Mouse (Mus musculus) spleen, adult 2 months (tissue): Measurements from ENCODE around the gene Mea1. TPM values are rescaled to one million over a fixed set of nuclear protein-coding genes. Genes with fewer than 3 reads are reported as not detected.

Experiments
- DNase-seq, 2 experiments: peaks; one replicate each; pipeline versions ENCODE4 v3.0.0 to v3.0.0-alpha.2; 2012 to 2021; ENCODE audit warnings: low spot score in 2 of 2, low read depth in 1 of 2
- H3K27ac ChIP-seq: fragments of 200-500 bp; 2 replicates; pipeline ENCODE4 v1.5.1; 2012; ENCODE audit warnings: low read length, inconsistent platforms; ENCODE audit not compliant: insufficient read depth
- H3K27me3 ChIP-seq: fragments of 200-500 bp; 2 replicates; pipeline ENCODE4 v1.6.1; 2012; ENCODE audit warnings: mild to moderate bottlenecking, moderate library complexity, low read length, inconsistent platforms; ENCODE audit not compliant: control insufficient read depth, insufficient read depth
- H3K36me3 ChIP-seq: fragments of 200-500 bp; 2 replicates; pipeline ENCODE4 v1.6.1; 2012; ENCODE audit warnings: mild to moderate bottlenecking, low read length, inconsistent platforms; ENCODE audit not compliant: control insufficient read depth, insufficient read depth
- H3K4me1 ChIP-seq: fragments of 200-500 bp; 2 replicates; pipeline ENCODE4 v1.6.1; 2011; ENCODE audit warnings: inconsistent platforms; ENCODE audit not compliant: control insufficient read depth, insufficient read depth, insufficient read length
- H3K4me3 ChIP-seq: fragments of 200-500 bp; 2 replicates; pipeline ENCODE4 v1.5.1; 2011; ENCODE audit warnings: mild to moderate bottlenecking, inconsistent platforms; ENCODE audit not compliant: insufficient read depth, insufficient read length; ENCODE audit errors: extremely low read depth
- CTCF ChIP-seq: fragments of 200-500 bp; IDR thresholded peaks from 2 replicates; pipeline ENCODE4 v1.5.1; 2011; ENCODE audit warnings: mild to moderate bottlenecking, inconsistent platforms; ENCODE audit not compliant: insufficient read depth, insufficient read length, insufficient replicate concordance; ENCODE audit errors: extremely low read depth
- POLR2A ChIP-seq: fragments of 200-500 bp; IDR thresholded peaks from 2 replicates; pipeline ENCODE4 v1.6.1; 2011; ENCODE audit warnings: low read depth, low read length, inconsistent platforms
- WGBS: fragments of 180-500 bp; shearing (Covaris S2); methylation state at CpG from one replicate; pipeline ENCODE4 v1.1.7; 2018; 5-methylcytosine and 5-hydroxymethylcytosine counted together
- polyA plus RNA-seq: library from polyadenylated mRNA; depleted of rRNA; stranded (reverse); fragments of >200 nt; gene quantifications from 2 replicates; pipeline ENCODE4 v1.2.3, GENCODE M21; 2012

Mea1 gene
- polyA plus RNA-seq, 1 experiment = 30.2 TPM

DNA sequence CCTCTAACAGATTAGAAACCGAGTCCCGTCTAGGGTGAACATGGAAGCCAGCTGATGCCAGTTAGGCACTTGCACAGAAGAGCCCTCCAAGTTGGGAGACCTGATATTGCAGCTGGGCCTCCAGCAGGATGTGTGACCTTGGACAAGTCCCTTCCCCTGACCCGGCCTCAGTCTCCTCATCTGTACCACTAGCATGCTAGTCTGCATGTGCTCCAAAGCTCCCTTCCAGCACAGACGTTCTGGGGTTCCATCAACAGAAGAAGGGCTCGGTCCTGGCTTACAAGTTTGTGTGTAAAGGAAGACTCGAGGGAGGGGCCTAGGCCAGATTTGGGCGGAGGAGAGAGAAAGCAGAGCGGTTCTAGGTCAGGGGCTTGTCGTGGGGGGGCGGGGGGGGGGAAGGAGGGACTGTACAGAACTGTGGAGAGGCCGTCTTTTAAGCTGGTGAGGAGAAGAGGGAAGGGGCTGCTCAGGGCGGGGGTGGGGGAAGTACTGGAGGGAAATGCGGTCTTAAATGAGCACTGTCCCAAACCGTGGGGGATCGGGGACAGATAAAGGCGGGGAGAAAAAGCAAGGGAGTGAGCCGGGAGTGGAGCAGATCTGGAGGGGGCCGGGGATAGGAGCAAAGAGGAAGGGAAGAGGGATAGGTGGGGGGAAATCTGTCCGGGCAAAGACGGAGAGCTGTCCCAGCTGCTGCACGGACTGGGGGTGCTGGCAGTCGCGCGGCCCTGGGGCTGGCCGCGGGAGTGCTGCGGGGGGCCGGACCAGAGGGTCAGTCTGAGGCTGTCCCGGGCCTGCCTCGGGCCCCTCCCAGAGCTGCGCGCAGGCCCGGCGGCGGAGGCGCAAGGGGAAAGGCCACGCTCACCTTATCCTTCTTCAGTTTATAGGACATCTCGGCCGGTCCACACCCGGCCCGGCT is 25.6 kb downstream of the Mea1 start:
- 5% methylated on average over 40 of the region's 41 CpGs for WGBS
- Histone ChIP-seq H3K27me3 (no peaks in the 10 kb centered on the region), H3K27ac (peak overlapping the region; percentile 74), H3K4me3 (peak overlapping the region; percentile 90), H3K4me1 (peaks cover 5% of the 10 kb centered on the region; the same call in 1 of the 2 replicates), H3K36me3 (peaks cover 1% of the 10 kb centered on the region)
- TF ChIP-seq CTCF = no peak
- no peak for TF ChIP-seq POLR2A
- no peak for DNase-seq

DNA sequence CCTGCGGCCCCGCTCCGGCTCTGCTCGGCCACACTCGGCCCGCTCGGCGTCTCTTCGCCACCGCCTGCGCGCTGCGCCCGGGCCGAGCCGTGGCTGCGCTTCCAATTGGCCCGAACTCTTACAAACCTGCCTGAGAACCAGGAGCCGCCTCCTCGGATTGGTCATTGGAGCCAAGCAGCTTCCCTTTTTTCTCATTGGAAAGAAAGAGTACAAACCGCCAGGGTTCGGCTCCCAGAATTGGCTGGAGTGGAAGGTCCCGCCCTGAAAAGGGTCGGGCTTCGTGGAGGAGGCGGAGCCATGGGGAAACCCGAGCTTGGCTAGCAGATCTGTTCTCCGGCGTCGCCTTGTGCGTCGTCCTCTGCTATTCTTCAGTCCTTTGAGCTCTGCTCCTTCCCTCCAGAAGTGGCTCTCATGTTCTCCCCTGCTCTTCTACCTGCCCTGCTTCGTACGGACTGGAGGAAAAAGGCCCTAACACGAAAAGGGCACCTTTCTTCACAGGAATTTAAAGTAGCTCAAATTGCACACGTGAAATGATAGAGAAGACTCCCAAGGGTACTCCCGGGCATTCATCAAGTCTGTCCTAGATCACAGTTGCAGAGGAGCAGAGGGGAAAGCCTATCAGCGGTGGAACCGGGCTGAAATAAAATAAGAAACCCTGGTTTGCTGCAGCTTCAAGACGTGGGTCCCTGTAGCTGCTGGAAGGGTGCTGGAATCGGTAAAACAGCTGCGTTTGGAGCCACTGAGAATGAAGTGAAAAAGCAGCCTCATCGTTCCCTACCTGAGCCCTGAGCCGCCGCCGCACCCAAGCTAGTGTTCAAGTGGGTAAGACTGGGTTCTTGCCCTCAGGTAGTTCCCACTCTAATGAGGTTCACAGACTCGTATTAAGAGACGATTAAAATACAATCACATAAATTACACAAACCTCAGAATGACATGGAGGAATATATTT is 26.6 kb downstream of the Mea1 start, which contains the start of gene Ppp2r5d:
Ppp2r5d (minus strand) TSS at position 225 of the 949 bp plus-strand sequence.
- peak within 1 kb of the TSS; percentile 74 for H3K27ac ChIP-seq
- peak; percentile 91 to 94 for DNase-seq
- TF ChIP-seq POLR2A (peak; percentile 39), CTCF (no peak)
- H3K4me3 ChIP-seq = peak within 1 kb of the TSS; percentile 90
- H3K36me3 ChIP-seq = no peaks in the 10 kb centered on the region
- WGBS = under 1% methylated on average over 48 of the region's 48 CpGs
- no peaks in the 10 kb centered on the region for H3K27me3 ChIP-seq
- peaks cover 5% of the 10 kb centered on the region; the same call in 1 of the 2 replicates for H3K4me1 ChIP-seq

DNA sequence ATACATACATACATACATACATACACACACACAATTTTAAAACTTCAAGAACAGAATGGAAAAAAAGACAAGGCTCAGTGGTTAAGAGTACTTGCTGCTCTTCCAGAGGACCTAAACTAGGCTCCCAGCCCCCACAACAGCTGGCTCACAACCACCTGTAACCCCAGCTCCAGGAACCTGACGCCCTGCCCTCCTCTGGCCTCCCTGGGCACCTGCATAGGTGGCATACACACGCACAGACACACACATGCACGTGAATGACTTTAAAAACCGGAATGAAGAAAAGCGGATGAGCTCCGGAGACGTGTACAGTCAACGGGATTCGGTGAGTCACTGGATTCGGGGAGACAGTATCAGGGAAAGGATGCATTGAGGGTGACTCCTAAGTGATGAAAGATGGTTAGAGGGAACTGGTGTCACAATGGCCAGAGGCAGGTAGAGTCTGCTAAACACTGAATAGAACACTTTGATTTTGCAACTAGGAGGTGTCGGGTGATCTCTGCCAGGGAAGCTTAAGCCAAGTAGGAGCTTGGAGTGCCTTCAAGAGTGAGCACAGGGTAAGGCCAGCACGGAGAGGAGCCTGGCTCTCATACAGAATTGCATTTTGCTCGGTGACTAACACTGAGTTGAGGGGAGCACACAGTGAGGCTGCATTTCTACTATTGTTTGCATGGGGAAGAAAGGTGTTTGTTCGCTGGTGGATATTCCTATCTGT is 27.9 kb downstream of the Mea1 start:
- no peaks in the 10 kb centered on the region for H3K36me3 ChIP-seq
- H3K27me3 ChIP-seq = no peaks in the 10 kb centered on the region
- no peak overlapping the region for H3K27ac ChIP-seq
- peaks cover 5% of the 10 kb centered on the region; the same call in 1 of the 2 replicates for H3K4me1 ChIP-seq
- DNase-seq = no peak
- TF ChIP-seq POLR2A (no peak), CTCF (no peak)
- no peak overlapping the region for H3K4me3 ChIP-seq
- WGBS = 94% methylated on average over 14 of the region's 14 CpGs

DNA sequence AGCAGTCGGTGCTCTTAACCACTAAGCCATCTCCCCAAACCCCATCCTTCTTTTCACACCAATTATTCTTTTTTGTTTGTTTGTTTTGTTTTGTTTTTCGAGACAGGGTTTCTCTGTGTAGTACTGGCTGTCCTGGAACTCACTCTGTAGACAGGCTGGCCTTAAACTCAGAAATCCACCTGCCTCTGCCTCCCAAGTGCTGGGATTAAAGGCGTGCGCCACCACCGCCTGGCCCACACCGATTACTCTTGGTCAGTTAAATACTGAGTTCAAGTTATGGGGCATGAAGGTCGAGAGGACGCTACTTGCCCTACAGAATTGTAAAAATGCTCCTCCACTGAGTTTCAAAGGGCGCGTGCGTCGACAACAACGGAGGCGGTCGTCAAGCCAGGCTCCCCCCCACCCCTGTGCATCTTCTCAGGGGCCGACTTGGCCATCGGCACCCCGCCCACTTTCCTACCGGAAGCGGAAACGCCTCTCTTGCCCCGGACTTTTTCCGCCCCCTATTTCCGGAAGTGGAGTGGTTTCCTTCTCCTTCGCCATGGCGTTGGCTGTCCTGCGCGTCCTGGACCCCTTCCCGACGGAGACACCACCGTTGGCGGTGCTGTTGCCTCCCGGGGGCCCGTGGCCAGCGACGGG is 32.5 kb downstream of the Mea1 start, which contains the start of gene Pex6:
Pex6 (plus strand) TSS at position 505 of the 639 bp plus-strand sequence.
- TF ChIP-seq CTCF (no peak), POLR2A (peak; percentile 71)
- Histone ChIP-seq H3K4me1 (peaks cover 7% of the 10 kb centered on the region; the same call in 1 of the 2 replicates), H3K27me3 (no peaks in the 10 kb centered on the region), H3K36me3 (peaks cover 9% of the 10 kb centered on the region), H3K4me3 (peak within 1 kb of the TSS; percentile 98), H3K27ac (peak within 1 kb of the TSS; percentile 80)
- 7% methylated on average over 36 of the region's 36 CpGs for WGBS
- DNase-seq = peak; percentile 83 to 89

DNA sequence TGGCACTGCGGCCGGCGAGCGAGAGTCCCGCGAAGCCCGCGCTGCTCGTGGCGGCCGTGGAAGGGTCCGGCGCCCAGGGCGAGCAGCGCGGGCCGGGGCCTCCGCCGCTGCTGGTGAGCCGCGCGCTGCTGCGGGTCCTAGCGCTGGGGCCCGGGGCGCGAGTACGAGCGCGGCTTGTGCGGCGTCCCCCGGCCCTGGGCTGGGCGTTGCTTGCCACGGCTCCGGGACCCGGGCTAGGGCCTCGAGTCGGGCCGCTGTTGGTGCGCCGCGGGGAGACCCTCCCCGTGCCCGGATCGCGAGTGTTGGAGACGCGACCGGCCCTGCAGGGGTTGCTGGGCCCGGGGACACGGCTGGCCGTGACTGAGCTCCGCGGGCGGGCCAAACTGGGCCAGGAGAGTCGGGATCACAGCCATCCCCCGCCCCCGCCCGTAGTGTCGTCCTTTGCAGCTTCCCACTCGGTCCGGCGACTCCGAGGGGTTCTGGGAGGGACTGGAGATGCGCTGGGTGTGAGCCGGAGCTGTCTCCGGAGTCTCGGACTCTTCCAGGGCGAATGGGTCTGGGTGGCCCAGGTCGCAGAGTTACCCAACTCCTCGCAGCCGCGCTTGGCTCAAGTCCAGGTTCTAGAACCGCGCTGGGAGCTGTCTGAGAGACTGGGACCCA is 33.1 kb downstream of the Mea1 start:
- WGBS = under 1% methylated on average over 71 of the region's 76 CpGs
- peak overlapping the region; percentile 80 for H3K27ac ChIP-seq
- H3K4me3 ChIP-seq = peak overlapping the region; percentile 98
- DNase-seq = no peak
- no peaks in the 10 kb centered on the region for H3K27me3 ChIP-seq
- H3K36me3 ChIP-seq = peaks cover 9% of the 10 kb centered on the region
- TF ChIP-seq POLR2A = no peak
- no peak for TF ChIP-seq CTCF
- peaks cover 7% of the 10 kb centered on the region; the same call in 1 of the 2 replicates for H3K4me1 ChIP-seq
